Mouse (Mus musculus) kidney, postnatal 0 days (tissue): ENCODE measurements at regions not wholly inside any gene's neighbourhood (a gene's known extent, or its start where the extent isn't known, plus 50 kb on each side); places are given as distances from the start of the nearest gene placed in this dataset.
A peak's percentile ranks its signal among the peaks of the same experiment; 100 is the strongest.

Experiments used
- ATAC-seq: fragments of 200-750 bp; cut with Nextera tagmentation; replicated peaks from 2 replicates; pipeline ENCODE4 v1.8.0; 2017; ENCODE audit warnings: low read depth, moderate number of reproducible peaks, moderate TSS enrichment, moderate library complexity; ENCODE audit not compliant: low FRiP score
- DNase-seq: peaks from one replicate; pipeline ENCODE4 v3.0.0-alpha.2; 2016; ENCODE audit warnings: low spot score
- H3K27ac ChIP-seq: fragments of 300-500 bp; sonication (generic); 2 replicates; pipeline ENCODE4 v1.5.1; 2014; ENCODE audit warnings: mild to moderate bottlenecking
- H3K27me3 ChIP-seq: fragments of 300-500 bp; sonication (generic); 2 replicates; pipeline ENCODE4 v1.6.1; 2014; ENCODE audit warnings: low read length, mixed read lengths; ENCODE audit not compliant: insufficient read depth
- H3K36me3 ChIP-seq: fragments of 300-500 bp; sonication (generic); 2 replicates; pipeline ENCODE4 v1.6.1; 2014; ENCODE audit warnings: low read length, mixed read lengths; ENCODE audit not compliant: insufficient read depth
- H3K4me1 ChIP-seq: fragments of 300-500 bp; sonication (generic); replicated peaks from 2 replicates; pipeline ENCODE4 v1.6.1; 2014; ENCODE audit warnings: antibody characterized with exemption, low read length, mixed read lengths; ENCODE audit not compliant: insufficient read depth
- H3K4me2 ChIP-seq: fragments of 300-500 bp; sonication (generic); 2 replicates; pipeline ENCODE4 v1.6.1; 2014; ENCODE audit warnings: mild to moderate bottlenecking, low read length, moderate library complexity, mixed read lengths
- H3K4me3 ChIP-seq: fragments of 300-500 bp; sonication (generic); replicated peaks from 2 replicates; pipeline ENCODE4 v1.5.1; 2014; ENCODE audit warnings: low read depth, low read length
- H3K9ac ChIP-seq: fragments of 300-500 bp; sonication (generic); 2 replicates; pipeline ENCODE4 v1.6.1; 2014; ENCODE audit warnings: low read depth, low read length
- H3K9me3 ChIP-seq: fragments of 300-500 bp; sonication (generic); replicated peaks from 2 replicates; pipeline ENCODE4 v1.6.1; 2016; ENCODE audit warnings: low read length, inconsistent platforms, mixed read lengths
- CTCF ChIP-seq: IDR thresholded peaks from 2 replicates; pipeline ENCODE4 v1.5.1; 2016; ENCODE audit warnings: antibody characterized with exemption, low read depth, mild to moderate bottlenecking, moderate library complexity
- WGBS: fragments of 180-500 bp; shearing (Covaris S2); extraction: QIAGEN DNeasy Blood & Tissue Kit; methylation state at CpG from one replicate; pipeline ENCODE4 v1.1.7; 2014; 5-methylcytosine and 5-hydroxymethylcytosine counted together

- WGBS: 27% methylated on average over 7 of the region's 7 CpGs
- Histone ChIP-seq H3K9ac (no peak overlapping the region), H3K4me1 (peaks cover 4% of the 10 kb centered on the region; the same call in 1 of the 2 replicates), H3K9me3 (no peaks in the 10 kb centered on the region), H3K4me3 (no peak overlapping the region), H3K36me3 (no peaks in the 10 kb centered on the region), H3K27me3 (no peaks in the 10 kb centered on the region), H3K27ac (no peak overlapping the region), H3K4me2 (no peak overlapping the region)
- DNase-seq: no peak
- no peak for TF ChIP-seq CTCF
- ATAC-seq: no peak
These were observed 460.3 kb upstream of the Cdh4 start for GRCm38 (mm10) chr2:178981736-178982502.

- Histone ChIP-seq H3K4me3 (no peak overlapping the region), H3K27ac (no peak overlapping the region), H3K4me1 (peaks cover 4% of the 10 kb centered on the region; the same call in 1 of the 2 replicates), H3K4me2 (no peak overlapping the region), H3K36me3 (no peaks in the 10 kb centered on the region), H3K9me3 (no peaks in the 10 kb centered on the region), H3K9ac (no peak overlapping the region), H3K27me3 (no peaks in the 10 kb centered on the region)
- TF ChIP-seq CTCF: no peak
- ATAC-seq (no peak), DNase-seq (no peak)
- 91% methylated on average over 8 of the region's 8 CpGs for WGBS
These were observed 458.4 kb upstream of the Cdh4 start for GRCm38 (mm10) chr2:178983801-178984200.

- WGBS: 78% methylated on average over 10 of the region's 10 CpGs
- no peak overlapping the region for H3K9ac ChIP-seq
- ATAC-seq: no peak
These were observed 454.3 kb upstream of the Cdh4 start for GRCm38 (mm10) chr2:178987935-178988334.

GRCm38 (mm10) chr2:178989291-178989690 lies 452.9 kb upstream of the Cdh4 start:
- H3K9ac ChIP-seq: no peak overlapping the region
- H3K27me3 ChIP-seq: no peaks in the 10 kb centered on the region
- no peak overlapping the region for H3K4me2 ChIP-seq
- no peaks in the 10 kb centered on the region for H3K36me3 ChIP-seq
- WGBS: 92% methylated on average over 7 of the region's 7 CpGs
- H3K27ac ChIP-seq: no peak overlapping the region
- ATAC-seq (no peak), DNase-seq (no peak)
- TF ChIP-seq CTCF: no peak
- H3K4me3 ChIP-seq: no peak overlapping the region
- H3K4me1 ChIP-seq: no peaks in the 10 kb centered on the region
- H3K9me3 ChIP-seq: no peaks in the 10 kb centered on the region

More at GRCm38 (mm10) chr2:178987935-178988334, 454.3 kb upstream of the Cdh4 start:
- Histone ChIP-seq H3K27ac (no peak overlapping the region), H3K9me3 (no peaks in the 10 kb centered on the region), H3K4me3 (no peak overlapping the region), H3K36me3 (no peaks in the 10 kb centered on the region), H3K4me1 (no peaks in the 10 kb centered on the region), H3K27me3 (no peaks in the 10 kb centered on the region), H3K4me2 (no peak overlapping the region)
- no peak for DNase-seq
- TF ChIP-seq CTCF: no peak

GRCm38 (mm10) chr2:178989784-178990183 lies 452.4 kb upstream of the Cdh4 start:
- DNase-seq (no peak), ATAC-seq (no peak)
- H3K4me3 ChIP-seq: no peak overlapping the region
- no peaks in the 10 kb centered on the region for H3K9me3 ChIP-seq
- 86% methylated on average over 1 of the region's 1 CpGs for WGBS
- peak; percentile 40 for TF ChIP-seq CTCF
- no peaks in the 10 kb centered on the region for H3K27me3 ChIP-seq
- no peak overlapping the region for H3K27ac ChIP-seq
- H3K9ac ChIP-seq: no peak overlapping the region
- H3K4me2 ChIP-seq: no peak overlapping the region
- no peaks in the 10 kb centered on the region for H3K36me3 ChIP-seq
- no peaks in the 10 kb centered on the region for H3K4me1 ChIP-seq

- DNase-seq (no peak), ATAC-seq (no peak)
- Histone ChIP-seq H3K36me3 (no peaks in the 10 kb centered on the region), H3K4me2 (no peak overlapping the region), H3K27ac (no peak overlapping the region), H3K9me3 (no peaks in the 10 kb centered on the region), H3K4me3 (no peak overlapping the region), H3K27me3 (no peaks in the 10 kb centered on the region), H3K4me1 (no peaks in the 10 kb centered on the region), H3K9ac (no peak overlapping the region)
- no peak for TF ChIP-seq CTCF
- WGBS: 80% methylated on average over 4 of the region's 4 CpGs
These were observed 451.3 kb upstream of the Cdh4 start for GRCm38 (mm10) chr2:178990959-178991358.
